Mouse (Mus musculus): ENCODE measurements around the gene Lcn4.
"Not testable (repeated sequence)": the region's sequence is repeated elsewhere in the genome, so short reads cannot be mapped to it uniquely, and the experiment has no call there.

DNA sequence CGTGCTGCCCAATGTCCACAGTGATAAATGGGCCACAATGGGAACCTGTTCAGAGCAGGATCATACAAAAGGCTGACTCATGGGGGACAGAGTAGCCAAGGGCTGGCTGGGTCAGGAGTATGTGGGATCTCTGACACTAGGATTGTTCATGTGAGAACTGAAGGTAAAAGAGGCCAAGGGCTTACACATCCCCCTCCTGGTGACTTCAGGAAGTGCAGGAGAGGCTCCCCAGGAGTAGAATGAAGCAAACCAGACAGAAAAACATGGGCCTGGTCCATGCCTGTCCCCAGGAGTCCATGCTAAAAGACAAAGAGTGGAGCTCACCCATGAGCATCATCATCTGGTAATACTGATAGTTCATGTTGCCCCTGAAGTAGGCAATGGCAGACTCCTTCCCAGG, 7.5 kb downstream of the Lcn4 start:
- TF ChIP-seq POLR2A (IDR thresholded peaks at IDR 0.05; ENCODE audit: borderline replicate concordance, extremely low read depth, low read depth, low read length): not testable (repeated sequence)
- peak; percentile 49 for TF ChIP-seq CTCF (IDR thresholded peaks at IDR 0.05; ENCODE audit: insufficient read depth, low read length)

All from lung, adult 2 months (tissue).